Mouse (Mus musculus): ENCODE results near the gene Spred3. TPM values are rescaled to one million over a fixed set of nuclear protein-coding genes. Genes with fewer than 3 reads are reported as not detected.

Gene Spred3
- 1.3 TPM for polyA plus RNA-seq (2014; fragmentation: Illumina TruSeq; extraction: RNeasy Lipid Tissue Mini Kit (QIAGEN cat#74804); ENCODE audit: low read depth, low replicate concordance)

DNA sequence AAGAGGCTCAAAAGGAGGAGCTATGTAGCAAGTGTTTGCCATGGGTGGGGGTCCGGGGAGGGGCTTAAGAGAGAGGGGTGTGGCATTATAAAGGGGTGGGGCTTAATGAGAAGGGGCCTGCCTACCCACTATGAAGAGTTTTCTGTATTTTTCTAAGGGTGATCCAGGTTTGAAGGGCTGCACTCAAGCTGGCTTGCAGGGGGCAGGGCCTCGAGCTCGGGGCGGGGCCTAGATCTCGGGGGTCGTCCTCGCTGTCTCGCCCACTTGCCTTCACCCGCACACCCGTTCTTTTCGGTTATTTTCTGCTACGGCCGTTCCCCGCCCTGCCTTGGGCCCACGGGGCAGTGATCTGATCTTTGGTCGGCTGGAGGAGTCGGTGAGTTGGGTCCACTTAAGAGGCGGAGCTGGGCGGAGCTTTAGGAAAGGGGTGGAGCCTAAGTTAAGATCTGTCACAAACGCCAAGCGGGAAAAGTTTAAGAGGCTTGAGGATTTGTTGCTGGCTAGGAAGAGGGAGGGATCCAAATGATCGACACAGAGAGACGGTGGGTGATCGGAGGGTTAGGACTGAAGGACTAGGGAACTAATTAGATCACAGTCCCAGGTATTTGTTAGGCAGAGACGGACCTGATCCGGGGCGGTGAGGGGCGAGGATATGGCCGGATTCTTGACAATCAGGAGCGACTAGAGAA lies at the start of gene Spred3, which contains the start of gene Ggn:
Gene Spred3, minus strand, starts transcription at position 346 of the 689 bp plus-strand sequence.
Gene Ggn, plus strand, starts transcription at position 145 of the 689 bp plus-strand sequence.

DNA sequence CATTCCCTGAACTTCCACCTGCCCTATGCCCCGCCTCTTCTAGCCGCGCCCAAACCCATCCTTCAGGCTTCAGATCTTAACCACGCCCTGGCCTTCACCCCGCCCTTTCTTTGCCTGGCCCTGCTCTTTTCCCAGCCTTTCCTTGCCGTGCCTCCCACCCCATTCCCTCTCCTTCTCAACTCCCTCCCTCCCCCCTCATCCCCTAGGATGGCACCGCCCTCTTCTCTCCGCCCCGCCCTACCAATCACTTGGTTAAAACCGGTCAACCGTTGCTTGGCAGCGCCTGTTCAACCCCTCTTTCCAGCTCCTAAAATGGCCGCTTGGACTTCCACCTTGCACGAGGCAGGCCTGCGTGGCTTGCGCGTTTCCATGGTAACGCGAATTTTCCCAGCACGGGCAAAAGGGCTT lies 43.5 kb upstream of the Spred3 start, which contains the start of gene Catsperg1:
Gene Catsperg1, minus strand, starts transcription at position 361 of the 408 bp plus-strand sequence.

DNA sequence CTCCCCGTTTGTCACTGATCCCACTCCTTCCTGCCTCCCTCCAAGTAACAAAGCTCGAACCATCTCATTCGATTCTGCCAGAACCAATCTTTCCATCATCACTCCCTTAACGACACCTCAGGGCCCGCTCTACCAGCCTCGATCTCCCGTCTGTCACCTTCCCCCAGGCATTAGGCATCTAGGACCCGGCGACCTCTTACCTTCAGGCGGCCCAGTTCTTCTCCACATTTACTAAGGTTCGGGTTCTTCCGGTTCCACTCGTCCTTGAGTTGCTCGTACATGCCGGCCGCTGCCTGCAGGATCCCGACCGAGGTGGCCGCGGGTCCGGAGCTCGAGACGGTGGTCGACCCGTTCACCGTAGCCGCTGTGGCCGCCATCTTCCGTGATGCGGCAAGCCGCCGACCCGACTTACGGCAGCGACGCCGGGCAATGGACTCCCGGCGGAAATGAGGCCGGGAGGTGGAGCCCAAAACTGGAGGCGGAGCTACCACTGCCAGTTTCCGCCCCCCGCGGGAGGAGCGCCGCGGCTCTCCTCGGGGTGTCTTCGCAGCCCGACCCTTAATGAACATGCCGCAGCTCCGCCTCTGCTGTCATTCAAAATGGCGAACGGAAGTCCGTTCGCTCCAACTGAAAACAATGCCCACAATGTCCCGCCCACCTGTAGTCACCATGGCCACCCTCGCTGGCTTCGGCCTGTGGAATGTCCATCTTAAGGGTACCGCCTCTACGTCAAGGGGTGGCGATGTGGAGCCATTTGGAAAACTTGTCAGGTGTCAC lies 10.1 kb upstream of the Spred3 start, which contains the start of gene Psmd8:
Gene Psmd8, minus strand, starts transcription at position 625 of the 777 bp plus-strand sequence.

DNA sequence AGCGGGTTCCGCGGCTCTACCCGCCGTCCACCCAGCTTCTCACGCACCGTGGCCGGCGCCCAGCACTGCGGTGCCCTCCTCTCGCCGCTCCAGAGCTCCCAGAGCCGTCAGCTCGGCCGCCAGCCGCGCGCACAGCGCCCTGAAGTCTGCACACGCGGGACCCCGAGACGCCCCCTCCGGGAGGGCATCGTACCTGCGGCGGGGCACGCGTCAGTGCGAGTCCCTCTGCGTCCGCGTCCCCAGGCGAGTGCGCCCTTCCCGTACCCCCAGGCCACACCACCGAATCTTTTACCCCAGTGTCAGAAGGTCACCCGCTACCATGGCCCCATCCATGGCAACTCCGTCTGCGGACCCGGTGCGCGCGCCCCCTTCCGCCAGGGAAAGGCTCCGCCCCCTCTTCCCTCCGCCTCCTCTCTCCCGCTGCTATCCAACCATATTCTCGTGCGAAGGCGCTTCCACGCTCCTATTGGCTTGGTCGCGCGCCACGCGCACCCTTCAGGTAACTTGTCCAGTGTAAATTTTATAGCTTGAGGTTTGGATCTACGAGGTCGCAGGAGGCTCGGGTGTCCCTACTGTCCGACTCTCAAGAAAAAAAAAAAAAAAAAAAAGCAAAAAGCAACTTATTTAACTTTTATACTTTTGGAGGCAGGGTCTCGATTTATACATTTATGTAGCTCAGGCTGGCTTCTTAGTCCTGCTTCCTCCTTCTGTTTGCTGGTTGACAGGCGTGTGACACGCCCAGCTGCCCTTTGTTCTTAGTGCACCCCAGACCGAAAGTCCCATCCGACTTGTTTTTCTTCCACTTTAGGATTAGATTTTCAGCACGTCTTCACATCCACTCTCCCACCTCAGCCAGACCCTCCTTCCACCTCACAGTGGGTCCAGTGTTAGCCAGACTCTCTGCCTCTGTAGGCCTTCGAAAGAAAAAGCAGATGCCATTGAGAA lies 14.1 kb downstream of the Spred3 start, which contains the start of gene Fam98c:
Gene Fam98c, minus strand, starts transcription at position 397 of the 945 bp plus-strand sequence.

DNA sequence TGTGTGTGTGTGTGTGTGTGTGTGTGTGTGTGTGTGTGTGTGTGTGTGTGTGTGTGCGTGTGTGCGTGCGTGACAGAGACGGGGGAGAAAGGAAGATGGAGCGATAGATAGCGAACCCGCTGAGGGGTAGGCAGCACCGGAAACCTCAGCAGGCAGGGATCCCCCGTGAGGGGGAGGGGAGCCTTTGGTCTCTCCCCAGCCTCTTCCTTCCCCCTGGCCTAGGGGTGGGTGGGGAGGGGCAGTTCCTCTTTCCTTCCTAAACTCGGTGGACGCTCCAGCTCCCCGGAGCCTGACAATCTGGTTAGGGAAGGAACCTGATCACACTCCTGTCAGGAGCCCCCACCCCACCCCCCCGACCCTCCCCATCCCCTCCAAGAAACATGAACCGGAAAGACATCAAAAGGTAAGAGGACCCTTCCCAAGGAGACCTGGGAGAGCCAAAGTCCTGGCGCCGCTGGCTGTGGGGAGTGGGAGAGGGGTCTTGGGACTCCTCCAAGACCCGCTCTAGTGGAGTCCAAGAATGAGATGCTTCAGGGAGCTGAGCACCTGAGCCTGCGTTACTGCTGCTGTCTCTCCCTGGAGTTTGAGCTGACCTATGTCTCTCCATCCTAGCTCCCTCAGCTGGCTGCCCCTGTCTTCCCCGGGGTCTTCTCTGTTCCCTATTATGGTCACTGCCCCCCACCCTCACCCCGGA lies 35.4 kb downstream of the Spred3 start, which contains the start of gene Rasgrp4:
Gene Rasgrp4, plus strand, starts transcription at position 159 of the 694 bp plus-strand sequence.

DNA sequence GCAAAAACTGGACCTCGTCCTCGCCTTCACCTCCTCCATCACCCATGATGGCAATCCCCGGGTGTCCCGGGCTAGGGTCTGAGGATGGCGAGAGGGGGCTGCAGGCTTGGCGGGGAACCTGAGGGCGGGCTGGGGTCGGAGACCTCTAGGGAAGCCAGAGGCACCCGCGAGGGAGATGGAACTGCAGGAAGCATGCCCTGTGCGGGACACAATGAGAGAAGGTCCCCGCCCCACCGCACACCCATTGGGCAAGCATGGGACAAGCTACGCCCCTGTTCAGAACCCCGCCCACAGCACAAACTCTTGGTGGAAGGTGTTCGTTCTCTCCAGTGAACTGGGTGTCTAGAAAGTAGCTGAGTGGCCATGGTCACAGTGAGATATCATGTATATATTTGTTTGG lies 45.2 kb downstream of the Spred3 start, which contains the start of gene Ryr1:
Gene Ryr1, minus strand, starts transcription at position 210 of the 400 bp plus-strand sequence.

Other genes starting within 250 kb of the Spred3 start
- 31.0 TPM for gene Actn4, start 208.1 kb downstream of the Spred3 start, polyA plus RNA-seq (2014; fragmentation: Illumina TruSeq; extraction: RNeasy Lipid Tissue Mini Kit (QIAGEN cat#74804); ENCODE audit: low read depth, low replicate concordance)
- 3.8 TPM for gene Eif3k, start 188.5 kb downstream of the Spred3 start, polyA plus RNA-seq (2014; fragmentation: Illumina TruSeq; extraction: RNeasy Lipid Tissue Mini Kit (QIAGEN cat#74804); ENCODE audit: low read depth, low replicate concordance)
- not detected for gene Map4k1, start 188.4 kb downstream of the Spred3 start, polyA plus RNA-seq (2014; fragmentation: Illumina TruSeq; extraction: RNeasy Lipid Tissue Mini Kit (QIAGEN cat#74804); ENCODE audit: low read depth, low replicate concordance)
- gene Ryr1, start 45.2 kb downstream of the Spred3 start, polyA plus RNA-seq (2014; fragmentation: Illumina TruSeq; extraction: RNeasy Lipid Tissue Mini Kit (QIAGEN cat#74804); ENCODE audit: low read depth, low replicate concordance) = not detected
- gene Rasgrp4, start 35.6 kb downstream of the Spred3 start, polyA plus RNA-seq (2014; fragmentation: Illumina TruSeq; extraction: RNeasy Lipid Tissue Mini Kit (QIAGEN cat#74804); ENCODE audit: low read depth, low replicate concordance) = not detected
- 2.0 TPM for gene Fam98c, start 14.2 kb downstream of the Spred3 start, polyA plus RNA-seq (2014; fragmentation: Illumina TruSeq; extraction: RNeasy Lipid Tissue Mini Kit (QIAGEN cat#74804); ENCODE audit: low read depth, low replicate concordance)
- gene Ggn, start 201 bp downstream of the Spred3 start, polyA plus RNA-seq (2014; fragmentation: Illumina TruSeq; extraction: RNeasy Lipid Tissue Mini Kit (QIAGEN cat#74804); ENCODE audit: low read depth, low replicate concordance) = not detected
- 69.3 TPM for gene Psmd8, start 10.3 kb upstream of the Spred3 start, polyA plus RNA-seq (2014; fragmentation: Illumina TruSeq; extraction: RNeasy Lipid Tissue Mini Kit (QIAGEN cat#74804); ENCODE audit: low read depth, low replicate concordance)
- gene Catsperg1, start 43.6 kb upstream of the Spred3 start, polyA plus RNA-seq (2014; fragmentation: Illumina TruSeq; extraction: RNeasy Lipid Tissue Mini Kit (QIAGEN cat#74804); ENCODE audit: low read depth, low replicate concordance) = not detected
- gene Kcnk6, start 62.1 kb upstream of the Spred3 start, polyA plus RNA-seq (2014; fragmentation: Illumina TruSeq; extraction: RNeasy Lipid Tissue Mini Kit (QIAGEN cat#74804); ENCODE audit: low read depth, low replicate concordance) = 1.1 TPM
- not detected for gene Yif1b, start 67.9 kb upstream of the Spred3 start, polyA plus RNA-seq (2014; fragmentation: Illumina TruSeq; extraction: RNeasy Lipid Tissue Mini Kit (QIAGEN cat#74804); ENCODE audit: low read depth, low replicate concordance)
- 3.1 TPM for gene 2200002D01Rik, start 78.1 kb upstream of the Spred3 start, polyA plus RNA-seq (2014; fragmentation: Illumina TruSeq; extraction: RNeasy Lipid Tissue Mini Kit (QIAGEN cat#74804); ENCODE audit: low read depth, low replicate concordance)
- gene Spint2, start 111.5 kb upstream of the Spred3 start, polyA plus RNA-seq (2014; fragmentation: Illumina TruSeq; extraction: RNeasy Lipid Tissue Mini Kit (QIAGEN cat#74804); ENCODE audit: low read depth, low replicate concordance) = 18.5 TPM
- not detected for gene Ppp1r14a, start 118.9 kb upstream of the Spred3 start, polyA plus RNA-seq (2014; fragmentation: Illumina TruSeq; extraction: RNeasy Lipid Tissue Mini Kit (QIAGEN cat#74804); ENCODE audit: low read depth, low replicate concordance)
- gene Dpf1, start 133.5 kb upstream of the Spred3 start, polyA plus RNA-seq (2014; fragmentation: Illumina TruSeq; extraction: RNeasy Lipid Tissue Mini Kit (QIAGEN cat#74804); ENCODE audit: low read depth, low replicate concordance) = not detected

All from kidney, adult 10 weeks (tissue).